Mouse (Mus musculus) erythroblast, embryonic 14.5 days (primary cell): Measurements from ENCODE around the gene Gtsf1.

Experiments
- GATA1 ChIP-seq: IDR thresholded peaks from 2 replicates; pipeline ENCODE4 v1.6.1; 2012; ENCODE audit warnings: low read length, inconsistent platforms, mixed read lengths
- TAL1 ChIP-seq: IDR thresholded peaks from 3 replicates; pipeline ENCODE4 v1.6.1; 2012; ENCODE audit warnings: low read length, inconsistent platforms, mixed read lengths

GRCm38 (mm10) chr15:103353511-103354256 is 76.6 kb downstream of the Gtsf1 start:
- TF ChIP-seq GATA1 (no peak), TAL1 (no peak)
